Mouse (Mus musculus) myocyte (in vitro differentiated cells): ENCODE measurements at regions not wholly inside any gene's neighbourhood (a gene's known extent, or its start where the extent isn't known, plus 50 kb on each side); places are given as distances from the start of the nearest gene placed in this dataset.

Experiments
- H3K27me3 ChIP-seq: one replicate; pipeline ENCODE4 v1.6.1; 2011; ENCODE audit not compliant: control insufficient read depth, insufficient read depth, insufficient read length
- H3K36me3 ChIP-seq: one replicate; pipeline ENCODE4 v1.6.1; 2011; ENCODE audit not compliant: control insufficient read depth, insufficient read depth
- H3K4me2 ChIP-seq: one replicate; pipeline ENCODE4 v1.6.1; 2011; ENCODE audit warnings: low read depth, control low read depth
- H3K4me3 ChIP-seq: one replicate; pipeline ENCODE4 v1.5.1; 2011; ENCODE audit warnings: mild to moderate bottlenecking, control low read depth, moderate library complexity
- H3K79me2 ChIP-seq: one replicate; pipeline ENCODE4 v1.6.1; 2011; ENCODE audit not compliant: control insufficient read depth, insufficient read depth
- H3ac ChIP-seq: one replicate; pipeline ENCODE4 v1.6.1; 2011; ENCODE audit not compliant: control insufficient read depth, insufficient read length
- CEBPB ChIP-seq: IDR thresholded peaks from 2 replicates; pipeline ENCODE4 v1.6.1; 2011; ENCODE audit warnings: mild to moderate bottlenecking, moderate library complexity; ENCODE audit not compliant: poor library complexity, insufficient read depth, severe bottlenecking
- E2F4 ChIP-seq: IDR thresholded peaks from one replicate; pipeline ENCODE4 v1.6.1; 2011; ENCODE audit warnings: mild to moderate bottlenecking, control low read depth, moderate library complexity; ENCODE audit not compliant: insufficient read depth
- MAX ChIP-seq: IDR thresholded peaks from one replicate; pipeline ENCODE4 v1.6.1; 2011; ENCODE audit warnings: low read depth, mild to moderate bottlenecking, control low read depth
- MYOD1 ChIP-seq, 3 experiments: IDR thresholded peaks; one replicate each; pipeline ENCODE4 v1.6.1; 2011; ENCODE audit warnings: control low read depth in 2 of 3, low read depth in 2 of 3, mild to moderate bottlenecking in 2 of 3, moderate library complexity in 1 of 3; ENCODE audit not compliant: insufficient read length in 2 of 3, control insufficient read depth in 1 of 3
- MYOG ChIP-seq, 3 experiments: IDR thresholded peaks; one replicate each; pipeline ENCODE4 v1.6.1; 2011; ENCODE audit warnings: control low read depth in 2 of 3, low read depth in 2 of 3, mild to moderate bottlenecking in 2 of 3; ENCODE audit not compliant: insufficient read length in 2 of 3, control insufficient read depth in 1 of 3, insufficient read depth in 1 of 3
- POLR2A ChIP-seq: IDR thresholded peaks from one replicate; pipeline ENCODE4 v1.6.1; 2011; ENCODE audit warnings: low read depth, mild to moderate bottlenecking, control low read depth, moderate library complexity; ENCODE audit not compliant: insufficient read length
- POLR2AphosphoS2 ChIP-seq: IDR thresholded peaks from one replicate; pipeline ENCODE4 v1.6.1; 2011; ENCODE audit warnings: low read depth, control low read depth; ENCODE audit not compliant: insufficient read length
- REST ChIP-seq: IDR thresholded peaks from one replicate; pipeline ENCODE4 v1.6.1; 2011; ENCODE audit warnings: mild to moderate bottlenecking, control low read depth, moderate library complexity; ENCODE audit not compliant: insufficient read depth, insufficient read length
- SRF ChIP-seq: IDR thresholded peaks from one replicate; pipeline ENCODE4 v1.6.1; 2011; ENCODE audit warnings: low read depth; ENCODE audit not compliant: control insufficient read depth, insufficient read length
- TCF12 ChIP-seq: IDR thresholded peaks from one replicate; pipeline ENCODE4 v1.6.1; 2011; ENCODE audit warnings: mild to moderate bottlenecking, control low read depth; ENCODE audit not compliant: poor library complexity, insufficient read depth, severe bottlenecking
- TCF3 ChIP-seq: IDR thresholded peaks from one replicate; pipeline ENCODE4 v1.6.1; 2011; ENCODE audit warnings: low read depth, control low read depth; ENCODE audit not compliant: insufficient read length
- USF1 ChIP-seq: IDR thresholded peaks from one replicate; pipeline ENCODE4 v1.6.1; 2011; ENCODE audit warnings: low read depth, mild to moderate bottlenecking, control low read depth, moderate library complexity

DNA sequence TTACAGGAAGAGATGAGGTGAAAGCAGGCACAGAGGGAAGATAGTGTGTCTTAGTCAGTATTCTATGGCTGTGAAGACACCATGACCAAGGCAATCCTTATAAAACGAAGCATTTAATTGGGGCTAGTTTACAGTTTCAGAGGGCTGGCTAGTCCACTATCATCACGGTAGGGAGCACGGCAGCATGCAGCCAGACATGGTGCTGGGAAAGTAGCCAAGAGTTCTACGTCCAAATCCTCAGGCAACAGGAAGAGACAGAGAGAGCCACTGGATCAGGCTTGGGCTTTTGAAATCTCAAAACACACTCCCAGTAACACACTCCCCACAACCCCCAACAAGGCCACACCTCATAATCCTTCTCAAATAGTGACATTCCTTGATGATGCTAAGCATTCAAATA, 113.4 kb upstream of the Htr2a start:
- no peak overlapping the region for H3K4me3 ChIP-seq
- H3K79me2 ChIP-seq = no peaks in the 10 kb centered on the region
- TF ChIP-seq E2F4 (no peak), SRF (no peak), TCF3 (no peak), MAX (no peak), MYOD1 (IDR thresholded peaks at IDR 0.05; ENCODE audit: control insufficient read depth in 1 of 3, insufficient read length in 2 of 3, low read depth in 2 of 3) (no peak), POLR2AphosphoS2 (no peak)
- no peak overlapping the region for H3ac ChIP-seq
- H3K36me3 ChIP-seq = no peaks in the 10 kb centered on the region
- H3K4me2 ChIP-seq = no peak overlapping the region
- H3K27me3 ChIP-seq = no peaks in the 10 kb centered on the region

DNA sequence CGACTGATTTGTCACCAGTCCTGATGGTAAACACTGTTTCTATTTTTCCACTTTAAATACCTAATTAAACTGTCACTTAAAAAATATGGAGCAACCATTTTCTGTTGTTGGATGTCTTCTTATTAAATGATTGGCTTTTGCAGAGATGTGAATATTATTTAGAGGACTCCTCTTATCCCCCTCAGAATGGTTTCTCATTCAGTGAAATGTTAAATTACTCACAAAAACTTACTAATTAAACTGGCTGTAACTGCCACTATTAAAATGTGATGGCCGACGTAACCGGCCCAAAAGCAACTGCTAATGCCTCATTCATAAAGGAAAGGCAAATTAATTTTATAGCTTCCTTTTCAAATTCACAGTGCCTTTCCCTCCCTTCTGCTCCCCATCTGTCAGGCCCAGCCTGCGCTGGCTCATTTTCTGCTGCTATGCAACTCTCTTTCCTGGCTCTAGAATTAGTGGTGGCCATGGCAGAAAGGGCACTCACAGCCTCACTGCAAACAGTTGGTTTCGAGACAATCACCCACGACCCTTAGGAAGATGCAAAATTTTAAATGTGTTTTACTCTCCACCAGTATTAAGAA, 111.2 kb upstream of the Htr2a start:
- Histone ChIP-seq H3K27me3 (no peaks in the 10 kb centered on the region), H3ac (no peak overlapping the region), H3K4me2 (no peak overlapping the region), H3K36me3 (no peaks in the 10 kb centered on the region), H3K79me2 (no peaks in the 10 kb centered on the region), H3K4me3 (no peak overlapping the region)
- TF ChIP-seq MYOD1 (IDR thresholded peaks at IDR 0.05; ENCODE audit: control insufficient read depth in 1 of 3, insufficient read length in 2 of 3, low read depth in 2 of 3) (no peak), POLR2A (no peak), MYOG (IDR thresholded peaks at IDR 0.05; ENCODE audit: control insufficient read depth in 1 of 3, insufficient read depth in 1 of 3, insufficient read length in 2 of 3, low read depth in 2 of 3) (no peak), TCF12 (no peak), CEBPB (no peak), E2F4 (no peak), USF1 (no peak), MAX (no peak), TCF3 (no peak), REST (no peak), SRF (no peak)

DNA sequence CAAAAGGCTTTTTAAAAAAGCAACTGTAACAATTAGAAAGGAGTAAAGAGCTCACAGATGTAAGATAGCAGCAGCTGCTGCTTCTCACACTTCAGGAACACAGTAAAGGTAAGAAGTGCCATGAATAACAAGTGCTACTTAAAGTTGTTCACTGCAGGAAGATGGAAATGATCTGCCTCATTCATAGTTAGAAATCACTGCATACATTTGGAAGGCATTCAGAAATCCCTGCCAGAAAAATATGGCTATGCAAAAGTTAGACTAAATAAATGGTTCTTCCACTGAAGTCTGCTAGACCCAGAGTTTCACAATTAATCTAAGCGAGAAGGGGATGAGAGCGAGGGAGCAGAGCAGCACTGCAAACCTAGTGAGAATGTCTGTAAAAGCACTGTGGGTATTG, 102.5 kb upstream of the Htr2a start:
- H3K36me3 ChIP-seq = no peaks in the 10 kb centered on the region
- TF ChIP-seq POLR2AphosphoS2 (no peak), MAX (no peak)
- no peak overlapping the region for H3ac ChIP-seq
- H3K4me3 ChIP-seq = no peak overlapping the region
- H3K27me3 ChIP-seq = no peaks in the 10 kb centered on the region
- no peaks in the 10 kb centered on the region for H3K79me2 ChIP-seq
- no peak overlapping the region for H3K4me2 ChIP-seq

DNA sequence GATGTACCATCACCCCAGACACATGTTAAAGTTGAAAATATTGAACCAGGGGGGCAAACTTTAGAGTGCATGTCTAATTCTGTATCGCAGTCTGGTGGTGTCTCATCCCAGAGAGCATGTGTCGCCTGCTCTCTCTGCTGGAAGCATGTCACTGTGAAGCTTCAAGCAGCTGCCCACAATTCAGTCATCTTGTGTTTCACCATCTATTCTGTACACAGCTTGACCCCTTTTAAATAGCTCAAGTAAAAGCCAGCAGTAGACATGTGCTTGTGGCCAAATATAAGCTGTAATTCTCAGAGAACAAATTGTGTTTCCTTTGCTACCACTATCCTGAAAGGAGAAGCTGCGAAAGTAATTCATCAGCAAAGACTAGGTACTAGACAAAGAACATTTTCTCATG, 96.6 kb upstream of the Htr2a start:
- Histone ChIP-seq H3K36me3 (no peaks in the 10 kb centered on the region), H3K27me3 (no peaks in the 10 kb centered on the region), H3K4me2 (no peak overlapping the region), H3K79me2 (no peaks in the 10 kb centered on the region), H3K4me3 (no peak overlapping the region), H3ac (no peak overlapping the region)
- TF ChIP-seq MYOG (IDR thresholded peaks at IDR 0.05; ENCODE audit: control insufficient read depth in 1 of 3, insufficient read depth in 1 of 3, insufficient read length in 2 of 3, low read depth in 2 of 3) = no peak
- no peak for TF ChIP-seq MYOD1 (IDR thresholded peaks at IDR 0.05; ENCODE audit: control insufficient read depth in 1 of 3, insufficient read length in 2 of 3, low read depth in 2 of 3)
- no peak for TF ChIP-seq TCF3
- no peak for TF ChIP-seq CEBPB
- TF ChIP-seq SRF = no peak
- TF ChIP-seq E2F4 = no peak
- no peak for TF ChIP-seq POLR2AphosphoS2
- no peak for TF ChIP-seq USF1
- no peak for TF ChIP-seq MAX
- no peak for TF ChIP-seq POLR2A
- TF ChIP-seq TCF12 = no peak
- no peak for TF ChIP-seq REST

DNA sequence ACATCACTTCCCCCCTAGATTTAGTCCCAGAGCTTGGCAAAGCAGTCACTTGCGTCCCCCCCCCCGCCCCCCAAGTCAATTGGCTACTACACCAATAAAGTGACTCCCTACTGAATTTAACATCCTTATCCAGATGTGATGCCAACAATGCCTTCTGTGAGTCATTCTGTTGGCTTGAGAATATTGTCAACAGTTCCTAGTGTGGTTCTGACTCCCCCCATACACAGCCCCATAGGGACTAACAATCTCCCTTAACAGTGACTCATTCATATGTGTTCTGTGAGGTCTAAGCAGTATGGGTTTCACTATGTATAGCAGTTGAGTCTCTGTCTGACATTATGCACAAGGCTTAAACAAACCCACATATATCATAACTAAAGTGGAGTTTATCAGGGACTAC, 89.5 kb upstream of the Htr2a start:
- H3K4me3 ChIP-seq = no peak overlapping the region
- H3K4me2 ChIP-seq = no peak overlapping the region
- H3K36me3 ChIP-seq = no peaks in the 10 kb centered on the region
- no peaks in the 10 kb centered on the region for H3K27me3 ChIP-seq
- no peak overlapping the region for H3ac ChIP-seq
- H3K79me2 ChIP-seq = no peaks in the 10 kb centered on the region
- no peak for TF ChIP-seq SRF
- TF ChIP-seq USF1 = no peak
- no peak for TF ChIP-seq TCF3
- TF ChIP-seq MYOG (IDR thresholded peaks at IDR 0.05; ENCODE audit: control insufficient read depth in 1 of 3, insufficient read depth in 1 of 3, insufficient read length in 2 of 3, low read depth in 2 of 3) = no peak
